Mouse (Mus musculus) spleen, adult 2 months (tissue): ENCODE measurements around the gene Emg1.

ENCODE experiments used
- CTCF ChIP-seq: fragments of 200-500 bp; IDR thresholded peaks from 2 replicates; pipeline ENCODE4 v1.5.1; 2011; ENCODE audit warnings: mild to moderate bottlenecking, inconsistent platforms; ENCODE audit not compliant: insufficient read depth, insufficient read length, insufficient replicate concordance; ENCODE audit errors: extremely low read depth
- POLR2A ChIP-seq: fragments of 200-500 bp; IDR thresholded peaks from 2 replicates; pipeline ENCODE4 v1.6.1; 2011; ENCODE audit warnings: low read depth, low read length, inconsistent platforms

DNA sequence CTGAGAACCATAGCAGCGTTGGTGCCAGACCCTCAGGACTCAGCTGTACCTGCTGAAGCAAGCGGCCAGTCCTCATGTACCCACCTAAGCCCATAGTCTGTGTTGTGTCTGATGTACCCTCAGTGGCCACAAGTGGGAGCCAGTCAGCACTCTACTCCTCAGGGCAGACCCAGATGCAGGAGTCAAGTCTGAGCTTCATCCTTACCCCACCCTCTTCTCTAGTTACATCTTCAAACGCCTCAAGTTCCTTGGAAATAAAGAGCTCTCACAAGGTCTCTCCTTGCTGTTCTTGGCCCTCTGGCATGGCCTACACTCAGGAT is 9.2 kb downstream of the Emg1 start:
- TF ChIP-seq CTCF (peak; percentile 71; the same call in 1 of the 2 replicates), POLR2A (no peak)
